Mouse (Mus musculus) heart, postnatal 25 days (tissue): ENCODE measurements around the gene Itpkb. TPM values are rescaled to one million over a fixed set of nuclear protein-coding genes. Genes with fewer than 3 reads are reported as not detected.

Source experiments
- total RNA-seq, 2 experiments: library from RNA; stranded (reverse); gene quantifications; 2 replicates each; pipeline ENCODE4 v1.2.3; 2021

The Itpkb gene
- total RNA-seq, 2 experiments from 2014 or later = 56.1 to 63.6 TPM

Other genes with a start within 250 kb of the Itpkb start
- gene Coq8a, start 130.9 kb upstream of the Itpkb start, total RNA-seq = 100 to 1,000 TPM; 810 to 852 TPM
- gene Psen2, start 67.0 kb upstream of the Itpkb start, total RNA-seq = 10 to 100 TPM; 12.4 to 13.9 TPM
- 1 to 10 TPM; 1.1 to 1.2 TPM for gene Stum, start 153.0 kb downstream of the Itpkb start, total RNA-seq
- 10 to 100 TPM; 58.3 to 62.5 TPM for gene Parp1, start 238.4 kb downstream of the Itpkb start, total RNA-seq